Mouse (Mus musculus): Measurements from ENCODE around the gene Otulinl.
"Not testable (repeated sequence)": the region's sequence is repeated elsewhere in the genome, so short reads cannot be mapped to it uniquely, and the experiment has no call there.

Gene Otulinl

DNA sequence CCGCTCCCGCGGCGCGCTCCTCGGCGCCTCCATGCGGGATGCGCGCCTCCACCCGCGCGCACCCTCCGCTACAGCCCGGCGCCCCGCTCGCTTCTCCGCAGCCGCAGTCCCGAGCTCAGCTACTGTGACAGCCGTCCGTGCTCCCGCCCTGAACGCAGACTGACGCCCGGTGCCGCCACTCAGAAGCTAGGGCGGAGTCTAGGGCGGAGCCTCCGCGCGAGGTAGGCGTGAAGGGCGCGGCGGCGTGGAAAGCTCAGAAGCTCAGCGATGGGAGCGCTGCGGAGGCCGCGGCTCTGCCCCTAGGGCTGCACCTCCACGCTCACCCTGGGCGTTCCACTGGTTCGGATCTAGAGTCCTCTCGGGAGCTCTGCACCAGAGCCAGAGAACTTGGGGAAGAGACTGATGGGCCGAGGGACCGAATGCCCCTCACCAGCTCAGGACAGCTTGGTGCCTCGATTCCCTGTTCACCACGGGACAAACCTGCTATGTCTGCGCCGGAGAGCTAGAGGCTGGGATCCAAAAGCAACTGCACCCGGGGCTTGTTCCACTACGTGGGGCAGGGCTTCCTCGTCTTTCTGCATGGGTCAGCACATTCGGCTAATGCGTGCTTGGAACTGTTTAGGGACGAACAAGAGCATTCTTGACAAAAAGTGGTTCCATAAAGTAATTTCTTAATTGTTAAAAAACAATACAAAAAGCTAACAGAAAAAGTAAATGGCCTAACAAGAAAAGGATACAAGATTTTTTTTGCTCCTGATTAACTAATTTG lies at the start of gene Otulinl:
Gene Otulinl (minus strand): TSS at position 161 of the 769 bp plus-strand sequence.
- DNase-seq (ENCODE audit: low read depth, low spot score), result peak; percentile 88

DNA sequence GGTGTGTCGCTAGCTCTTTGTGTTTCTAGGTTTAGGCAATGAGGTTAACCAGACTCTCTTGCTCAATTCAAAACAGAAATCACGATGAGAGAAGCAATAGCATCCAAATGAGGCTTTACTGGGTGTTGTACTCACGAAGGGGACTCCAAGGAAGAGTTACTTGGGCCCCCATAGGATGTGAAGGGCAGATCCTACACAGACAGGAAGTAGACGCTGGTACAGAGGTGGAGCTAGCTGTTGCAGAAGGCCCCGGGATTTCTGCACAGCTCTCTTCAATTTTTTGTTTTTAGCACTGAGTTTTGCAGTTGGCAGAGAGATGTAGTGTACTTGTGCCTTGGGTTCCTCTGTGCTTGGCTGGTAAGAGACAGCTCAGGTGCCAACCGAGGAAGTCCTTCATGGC lies 44.8 kb upstream of the Otulinl start:
- no peak for DNase-seq (ENCODE audit: low read depth, low spot score)

DNA sequence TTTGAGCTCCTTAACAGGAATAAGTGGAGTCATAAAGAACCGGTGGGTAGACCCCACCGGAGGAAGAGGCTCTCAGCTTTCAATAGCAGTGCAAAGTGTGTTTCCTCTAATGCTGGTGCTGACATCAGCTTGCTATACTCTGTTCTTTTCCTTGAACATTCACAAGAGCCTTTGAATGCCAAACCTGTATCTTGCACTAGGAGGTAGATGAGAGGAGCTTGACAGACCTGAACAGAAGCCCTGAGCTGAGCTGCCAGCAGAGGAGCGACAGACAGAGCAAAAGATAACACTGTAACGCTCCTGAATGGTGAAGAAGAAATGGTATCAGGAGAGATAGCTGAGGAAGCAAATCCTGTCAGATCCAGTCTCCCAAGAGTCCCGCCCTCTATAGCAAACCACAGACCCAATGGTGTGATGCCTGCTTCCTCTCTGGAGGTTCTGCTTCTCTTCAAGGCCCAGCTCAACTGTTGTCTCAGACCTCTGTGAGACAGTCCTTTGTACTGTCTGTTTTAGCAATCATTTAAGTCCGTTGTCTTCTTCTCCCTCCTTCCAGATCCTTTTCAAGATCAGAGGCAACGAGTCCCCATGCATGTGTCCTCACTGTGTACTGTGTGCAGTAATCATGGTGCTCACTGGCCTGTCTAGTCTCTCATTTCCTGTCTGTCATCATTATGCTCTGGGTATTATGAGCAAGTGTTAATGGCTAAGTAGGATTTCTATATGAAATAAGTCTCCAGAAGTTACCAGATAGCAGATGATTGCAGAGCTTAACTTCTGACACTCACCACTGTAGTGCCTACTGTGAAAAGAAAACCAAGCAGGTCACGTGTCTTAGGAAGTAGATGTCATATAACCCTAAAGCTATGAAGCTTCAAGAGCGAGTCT lies 43.7 kb upstream of the Otulinl start:
- DNase-seq (ENCODE audit: low read depth, low spot score), result no peak

DNA sequence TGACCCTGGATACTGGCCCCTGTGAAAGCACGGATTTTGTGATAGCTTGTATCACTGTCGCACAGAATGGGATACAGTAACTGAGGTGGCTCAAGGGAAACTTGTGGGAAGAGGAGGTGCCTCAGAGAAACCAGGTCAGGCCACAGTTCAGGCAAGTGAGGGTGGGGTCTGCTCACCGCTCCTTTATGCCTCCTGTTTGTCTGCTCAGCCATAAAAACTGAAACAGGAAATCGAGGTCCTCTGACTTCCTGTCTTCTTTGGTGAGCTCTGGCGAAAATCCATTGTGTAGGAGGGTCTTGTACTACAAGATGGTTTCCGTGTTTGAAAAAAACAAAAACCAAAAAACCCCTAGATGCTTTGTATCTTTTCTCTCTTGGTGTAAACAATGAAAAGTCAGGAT lies 42.9 kb upstream of the Otulinl start:
- DNase-seq (ENCODE audit: low read depth, low spot score), result no peak

DNA sequence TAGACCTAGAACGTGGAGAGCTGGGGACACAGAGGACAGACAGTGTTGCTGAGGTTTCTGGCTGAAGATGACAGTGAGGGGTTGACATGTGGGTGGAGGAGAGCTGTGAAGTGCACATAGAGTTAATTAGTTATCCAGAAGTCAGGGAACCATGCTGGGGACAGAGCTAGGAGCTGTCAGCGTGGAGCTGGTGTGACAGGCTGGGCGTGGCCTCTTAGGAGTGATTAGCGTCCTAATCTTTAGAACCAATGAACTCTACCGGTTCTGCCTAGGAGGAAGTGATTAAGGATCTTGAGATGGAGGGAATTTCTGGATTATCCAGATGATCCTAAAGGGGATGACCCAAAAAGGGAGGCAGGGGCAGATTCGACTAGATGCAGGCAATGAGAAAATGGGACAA lies 42.4 kb upstream of the Otulinl start:
- DNase-seq (ENCODE audit: low read depth, low spot score), result no peak

DNA sequence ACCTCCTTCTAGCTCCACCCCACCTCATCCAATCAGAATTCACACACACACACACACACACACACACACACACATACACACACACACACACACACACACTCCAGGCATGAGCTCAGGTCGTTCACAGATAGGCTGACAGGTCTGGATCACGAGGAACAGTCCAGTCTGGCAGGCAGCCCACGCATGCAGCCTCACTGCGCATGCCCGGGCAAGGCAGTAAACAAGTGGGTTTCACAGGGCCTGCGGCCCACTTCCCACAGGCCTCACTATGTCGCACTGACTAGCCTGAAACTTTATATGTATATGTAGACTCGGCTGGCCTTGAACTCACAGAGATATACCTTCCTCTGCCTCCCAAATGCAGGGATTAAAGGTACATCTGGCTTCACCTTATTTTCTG lies 38.9 kb upstream of the Otulinl start:
- DNase-seq (ENCODE audit: low read depth, low spot score), result not testable (repeated sequence)

DNA sequence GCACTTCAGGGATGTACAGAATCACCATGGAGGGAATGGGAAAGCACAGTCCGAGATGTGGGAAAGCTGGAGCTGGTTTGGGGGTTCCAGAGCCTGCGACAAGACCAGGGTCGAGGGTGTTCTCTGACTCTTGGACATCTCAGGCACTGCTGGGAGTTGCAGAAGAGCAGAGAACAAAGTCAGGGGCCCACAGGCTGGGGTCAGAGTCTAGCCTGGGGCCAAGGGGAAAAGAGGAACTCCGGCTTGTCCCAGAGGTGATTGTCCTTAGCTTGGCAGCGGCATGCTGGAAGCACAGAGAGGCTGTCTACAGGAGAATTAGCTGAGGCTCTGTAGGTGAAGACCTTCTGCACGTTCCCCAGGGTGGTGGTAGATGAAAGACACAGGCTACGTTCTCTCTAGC lies 37.3 kb upstream of the Otulinl start:
- no peak for DNase-seq (ENCODE audit: low read depth, low spot score)

DNA sequence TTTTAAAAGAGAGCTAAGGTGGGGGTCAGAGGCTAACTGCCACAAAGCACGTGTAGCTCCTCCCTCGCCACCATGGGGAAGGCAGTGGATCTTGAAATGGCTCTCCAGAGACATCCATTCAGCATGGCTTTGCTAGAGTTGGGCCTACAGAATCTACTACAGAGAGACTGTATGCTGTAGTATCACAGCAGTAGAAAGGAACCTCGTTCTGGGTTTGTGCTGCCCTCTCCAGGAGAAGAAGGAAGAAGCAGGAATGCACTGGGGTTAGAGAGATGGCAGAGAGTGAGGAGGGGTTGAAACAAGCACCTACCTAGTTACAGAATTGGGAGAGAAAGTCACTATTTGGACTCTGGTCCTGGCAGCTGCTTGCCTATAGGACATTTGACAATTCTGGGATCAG lies 34.0 kb upstream of the Otulinl start:
- DNase-seq (ENCODE audit: low read depth, low spot score), result peak; percentile 62

DNA sequence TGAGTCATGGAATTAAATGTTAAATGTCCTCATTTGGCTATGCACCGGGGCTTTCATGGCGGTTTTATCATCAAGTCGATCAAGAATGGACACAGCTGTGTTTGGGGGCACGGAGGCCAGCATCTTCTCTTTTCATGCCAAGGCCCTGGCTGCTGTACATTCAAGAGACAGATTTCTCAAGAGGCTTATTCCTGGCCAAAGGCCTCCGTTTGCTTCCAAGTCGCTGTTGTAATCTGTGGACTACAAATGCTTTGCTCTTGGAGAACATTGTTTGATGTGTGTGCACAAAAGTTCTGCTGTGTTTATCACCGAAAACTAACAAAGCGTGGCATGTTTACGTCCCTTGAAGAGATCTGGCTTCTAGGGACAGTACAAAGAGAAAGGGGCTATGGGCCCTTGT lies 29.3 kb upstream of the Otulinl start:
- no peak for DNase-seq (ENCODE audit: low read depth, low spot score)

DNA sequence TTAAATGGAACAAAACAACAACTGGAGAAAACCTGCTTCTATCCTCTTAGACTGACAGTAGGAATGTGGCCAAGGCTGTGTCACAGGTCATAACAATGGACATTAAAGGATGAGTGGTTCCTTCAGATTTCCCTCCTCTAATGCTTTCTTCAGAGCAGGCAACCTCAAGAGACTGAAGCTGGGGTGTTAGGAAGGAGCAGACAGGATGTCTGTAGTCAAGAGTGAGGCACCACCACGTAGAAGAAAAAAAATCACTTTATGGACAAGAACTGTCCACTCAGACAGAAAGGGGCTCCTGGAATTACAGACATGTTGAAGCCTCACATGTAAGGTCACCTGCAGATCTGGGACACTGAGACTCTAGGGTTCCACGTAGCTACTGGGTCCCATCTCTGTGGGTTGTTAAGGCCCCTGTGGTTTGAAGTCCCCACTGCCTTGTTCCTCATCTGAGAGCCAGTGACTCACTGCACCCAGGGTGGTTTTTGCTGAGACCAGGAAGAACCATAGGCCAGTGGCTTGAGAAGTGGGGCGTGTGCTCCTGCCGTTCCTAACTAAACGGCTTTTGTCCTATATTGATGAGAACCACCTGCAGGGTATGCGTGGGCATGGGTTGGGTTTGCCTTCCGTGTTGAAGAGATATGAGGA lies 27.7 kb upstream of the Otulinl start:
- DNase-seq (ENCODE audit: low read depth, low spot score), result no peak

DNA sequence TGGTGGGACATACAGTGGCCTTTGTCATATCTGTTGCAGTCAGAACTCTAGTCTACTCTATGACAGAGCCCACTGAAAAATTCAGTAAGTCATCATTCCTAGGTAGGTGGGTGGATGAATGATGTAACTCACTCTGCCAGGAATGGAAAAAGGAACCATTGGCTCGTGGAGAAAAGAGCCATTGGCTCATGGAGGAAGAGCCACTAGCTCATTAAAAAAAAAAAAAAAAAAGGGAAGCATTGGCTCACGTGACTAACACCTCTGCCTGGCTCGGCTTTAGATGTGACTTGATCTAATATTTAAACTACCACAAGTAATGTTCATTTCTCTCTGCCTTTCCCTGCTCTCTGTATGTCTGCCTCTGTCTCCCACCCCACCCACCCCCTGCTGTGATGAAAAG lies 27.1 kb upstream of the Otulinl start:
- DNase-seq (ENCODE audit: low read depth, low spot score), result no peak

DNA sequence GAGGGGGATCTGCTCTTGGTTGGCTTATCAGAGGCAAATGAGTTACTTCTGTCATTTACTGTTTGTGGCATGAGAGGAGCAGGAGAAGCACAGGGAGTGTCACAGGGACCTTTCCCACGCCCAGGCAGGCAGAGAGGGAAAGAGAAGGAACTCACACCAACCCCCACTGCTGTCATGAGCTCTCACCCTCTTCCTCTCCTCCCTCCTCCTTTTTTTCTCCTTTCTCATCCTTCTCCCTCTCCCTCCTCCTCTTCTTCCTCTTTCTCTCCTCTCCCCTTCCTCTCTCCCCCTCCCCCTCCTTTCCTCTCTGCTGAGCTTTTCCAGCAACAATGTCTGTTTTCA lies 21.6 kb upstream of the Otulinl start:
- no peak for DNase-seq (ENCODE audit: low read depth, low spot score)

DNA sequence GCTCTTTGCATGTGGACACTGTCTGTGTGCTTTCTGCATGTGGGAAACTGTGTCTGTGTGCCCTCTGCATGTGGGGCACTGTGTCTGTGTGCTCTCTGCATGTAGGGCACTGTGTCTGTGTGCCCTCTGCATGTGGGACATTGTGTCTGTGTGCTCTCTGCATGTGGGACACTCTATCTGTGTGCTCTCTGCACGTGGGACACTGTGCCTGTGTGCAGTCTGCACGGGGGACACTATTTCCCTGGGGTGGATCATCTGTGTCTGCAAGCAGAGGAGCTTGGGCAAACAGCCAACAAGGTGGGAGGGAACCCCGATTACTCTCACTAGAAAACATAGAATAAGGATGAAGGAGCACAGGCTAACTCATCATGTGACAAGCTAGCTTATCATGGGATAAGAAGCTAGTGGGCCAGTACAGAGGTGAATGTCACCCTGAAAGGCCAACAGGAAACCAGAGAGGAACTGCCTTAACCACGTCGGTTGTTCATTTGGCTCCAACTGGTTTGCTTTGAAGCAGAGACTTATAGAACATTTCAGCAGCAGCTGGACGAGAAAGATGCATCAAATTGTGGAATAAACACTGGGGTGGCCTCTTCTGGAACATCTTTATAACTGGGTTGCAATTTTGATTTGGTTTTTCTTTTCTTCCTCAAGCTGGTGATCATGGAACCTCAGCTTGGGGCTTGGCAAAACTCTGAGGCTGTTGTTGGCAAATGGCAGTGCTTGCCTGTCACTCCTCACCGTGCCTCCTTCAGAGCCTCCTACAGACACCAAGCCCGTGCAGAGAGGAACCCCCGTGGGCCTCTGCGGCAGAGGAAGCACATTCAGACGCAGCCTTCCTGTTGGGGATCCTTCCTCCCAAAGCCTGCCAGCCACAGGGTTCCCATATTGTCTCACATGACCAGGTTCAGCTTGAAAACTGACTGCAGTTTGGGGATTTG lies 20.9 kb upstream of the Otulinl start:
- DNase-seq (ENCODE audit: low read depth, low spot score), result no peak

DNA sequence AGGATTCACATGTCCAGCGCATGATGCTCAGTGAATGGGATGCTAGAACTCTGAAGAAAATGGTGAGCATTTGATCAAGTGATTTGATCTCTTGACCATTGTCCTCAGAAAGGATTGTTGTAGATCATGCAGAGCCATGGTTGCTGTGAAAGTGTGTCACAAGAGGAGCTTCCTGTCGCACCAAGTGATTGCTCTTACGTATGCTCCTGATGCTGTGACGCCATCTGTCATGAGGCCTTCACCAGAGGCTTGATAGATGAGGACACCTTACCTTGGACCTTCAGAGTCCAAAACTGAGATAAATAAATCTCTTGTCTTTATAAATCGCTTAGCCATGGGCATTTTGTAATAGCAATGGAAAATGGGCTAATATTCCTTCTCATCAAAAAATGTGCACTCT lies 16.3 kb upstream of the Otulinl start:
- no peak for DNase-seq (ENCODE audit: low read depth, low spot score)

DNA sequence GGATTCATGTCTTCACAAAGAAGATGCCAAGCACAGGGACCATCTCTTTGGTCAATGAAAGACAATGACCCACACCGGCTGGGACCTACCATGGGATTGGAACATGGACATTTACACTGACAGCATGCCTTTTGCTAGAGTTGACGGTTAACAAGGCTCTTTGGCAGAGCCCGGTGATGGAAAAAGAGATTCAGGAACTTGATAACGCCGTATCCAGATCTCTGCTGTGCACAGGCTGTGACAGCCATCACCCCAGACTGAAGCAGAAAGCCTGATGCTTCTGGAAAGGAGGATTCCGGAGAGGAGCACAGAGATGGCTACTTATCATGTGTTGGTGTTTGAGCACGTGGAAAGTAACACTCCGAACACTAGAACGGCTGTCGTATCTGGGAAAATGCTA lies 11.9 kb upstream of the Otulinl start:
- DNase-seq (ENCODE audit: low read depth, low spot score), result no peak

DNA sequence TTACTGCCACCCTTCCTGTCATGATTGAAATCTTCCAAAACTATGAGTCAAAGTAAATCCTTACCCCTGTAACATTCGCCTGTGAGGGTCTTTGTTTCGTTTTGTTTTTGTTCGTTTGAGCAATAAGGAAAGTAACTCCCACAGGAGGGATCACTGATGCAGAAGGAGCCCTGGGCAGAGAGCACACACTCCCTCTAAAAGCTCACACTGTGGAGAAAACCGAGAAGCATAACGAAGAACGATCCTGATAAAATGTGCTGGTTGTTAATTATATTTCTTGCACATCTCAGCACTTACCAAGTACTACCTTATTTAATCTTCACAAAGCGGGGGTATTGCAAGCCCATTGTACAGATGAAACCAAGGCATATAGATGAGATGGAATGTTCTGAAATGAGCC lies 10.8 kb upstream of the Otulinl start:
- DNase-seq (ENCODE audit: low read depth, low spot score), result no peak

DNA sequence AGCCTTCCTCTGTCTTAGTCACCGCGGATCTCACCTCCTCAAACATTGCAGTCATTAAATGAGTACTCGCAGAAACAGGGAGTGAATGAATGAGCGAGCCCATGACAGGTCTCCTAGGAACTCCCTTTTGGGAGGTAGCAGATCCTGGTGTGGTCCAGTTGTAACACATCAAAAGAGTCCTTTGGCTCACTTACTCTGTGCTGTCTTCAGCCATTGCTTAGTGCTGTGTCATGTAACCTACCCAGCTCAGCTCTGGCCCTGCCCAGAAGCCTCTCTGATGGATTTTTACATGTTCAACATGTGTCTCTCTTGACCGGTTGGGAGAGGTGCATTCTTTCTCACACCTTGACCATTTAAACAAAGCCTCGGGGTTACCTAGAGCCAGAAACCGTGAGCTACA lies 9.8 kb upstream of the Otulinl start:
- DNase-seq (ENCODE audit: low read depth, low spot score), result no peak

DNA sequence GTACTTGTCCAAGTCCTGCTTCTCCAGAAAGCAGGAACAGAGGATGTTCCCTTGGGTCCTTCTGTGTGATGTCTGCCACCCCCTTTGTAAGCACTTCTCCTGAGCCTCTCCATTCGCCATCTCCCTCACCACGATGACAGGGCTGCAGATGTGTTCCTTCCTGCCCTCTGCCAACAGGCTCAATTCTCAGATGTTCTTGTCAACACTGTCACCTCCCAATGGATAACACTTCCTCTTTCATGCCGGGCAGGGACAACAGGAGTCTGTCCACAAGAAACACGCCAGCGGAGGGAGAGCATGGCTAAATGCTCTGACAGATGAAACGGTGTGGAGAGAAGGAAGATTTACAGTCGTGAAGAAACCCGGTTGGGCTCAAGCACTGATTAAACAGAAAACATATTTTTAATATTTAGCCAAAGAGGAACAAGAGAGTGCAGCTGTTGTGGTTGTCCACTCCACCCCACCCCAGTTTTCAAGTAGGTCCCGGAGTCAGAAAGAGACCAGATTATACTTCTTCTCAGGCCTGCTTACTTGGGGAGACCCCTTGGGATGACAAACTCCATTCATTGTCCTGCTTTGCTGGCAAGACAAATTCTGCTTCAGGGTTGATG lies 6.8 kb upstream of the Otulinl start:
- DNase-seq (ENCODE audit: low read depth, low spot score), result no peak

DNA sequence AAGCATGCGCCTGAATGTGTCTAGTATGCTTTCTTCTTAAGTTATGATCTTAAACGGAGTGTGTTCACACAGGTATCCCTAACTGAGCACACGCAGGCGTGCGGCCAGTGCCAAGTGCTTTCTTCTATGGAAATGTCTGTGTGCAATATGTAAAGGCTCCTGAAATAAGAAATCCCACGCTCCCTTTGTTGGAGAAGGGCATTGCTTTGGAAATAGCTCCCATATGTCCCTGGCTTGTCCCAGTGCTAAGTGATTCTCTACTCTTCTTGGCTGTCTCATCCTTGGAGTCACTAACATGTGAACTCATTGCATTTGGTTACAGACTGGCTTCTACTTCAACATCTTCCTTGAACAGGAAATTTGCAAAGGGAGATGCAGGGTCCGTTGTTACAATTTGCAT lies 3.4 kb upstream of the Otulinl start:
- no peak for DNase-seq (ENCODE audit: low read depth, low spot score)

DNA sequence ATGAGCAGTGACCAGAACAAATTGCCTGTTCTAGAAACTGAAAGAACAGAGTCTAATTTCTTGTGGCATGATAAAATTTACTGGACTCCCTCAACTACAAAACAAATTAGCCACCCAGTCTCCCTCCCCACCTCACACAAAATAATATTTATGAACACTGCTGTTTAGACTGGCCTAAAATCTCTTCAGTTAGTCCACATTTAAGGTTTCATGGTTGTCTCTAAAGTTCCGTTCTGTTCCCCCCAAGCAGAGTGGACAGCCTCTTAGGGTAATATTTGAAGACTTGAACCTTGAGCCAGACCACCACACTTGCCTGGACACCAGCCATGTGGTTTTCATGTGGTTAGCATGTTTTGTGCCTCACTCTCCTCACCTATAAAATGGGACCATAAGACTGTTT lies 1.8 kb upstream of the Otulinl start:
- DNase-seq (ENCODE audit: low read depth, low spot score), result no peak

DNA sequence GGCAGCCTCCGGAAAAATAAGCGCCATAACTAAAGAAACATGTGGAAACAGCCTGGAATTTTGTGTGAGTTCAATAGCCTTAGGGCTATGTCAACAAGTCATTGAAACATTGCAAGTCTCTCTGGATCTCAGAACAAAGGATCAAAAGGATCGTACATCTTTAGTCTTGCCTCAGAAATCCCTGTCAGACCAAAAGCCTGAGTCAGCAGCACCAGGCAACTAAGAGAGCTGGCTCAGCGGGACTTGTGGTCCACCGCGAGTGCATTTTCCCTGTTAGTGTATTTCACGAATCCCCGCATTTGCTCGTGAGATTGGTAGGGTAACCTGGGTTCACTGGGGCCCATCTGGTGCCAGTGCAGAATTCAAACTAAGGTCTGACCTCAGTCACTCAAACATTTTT lies 1.2 kb upstream of the Otulinl start:
- DNase-seq (ENCODE audit: low read depth, low spot score), result no peak

Measured in ES-CJ7 (cell line).